Mouse (Mus musculus) midbrain, embryonic 14.5 days (tissue): ENCODE measurements around the gene Vamp8. TPM values are rescaled to one million over a fixed set of nuclear protein-coding genes. Genes with fewer than 3 reads are reported as not detected.

Experiments used
- ATAC-seq: fragments of 200-750 bp; cut with Nextera tagmentation; 2 replicates; pipeline ENCODE4 v1.8.0; 2017; ENCODE audit warnings: moderate number of reproducible peaks, moderate library complexity; ENCODE audit not compliant: low FRiP score, low TSS enrichment
- DNase-seq: peaks from one replicate; pipeline ENCODE4 v3.0.0-alpha.2; 2015
- H3K27ac ChIP-seq: fragments of 300-500 bp; sonication (generic); replicated peaks from 2 replicates; pipeline ENCODE4 v1.5.1; 2014; ENCODE audit warnings: mild to moderate bottlenecking, low read depth, low read length, moderate library complexity
- H3K27me3 ChIP-seq: fragments of 300-500 bp; sonication (generic); 2 replicates; pipeline ENCODE4 v1.6.1; 2014; ENCODE audit warnings: low read length, control low read depth, mixed read lengths; ENCODE audit not compliant: control insufficient read depth, insufficient read depth
- H3K36me3 ChIP-seq: fragments of 300-500 bp; sonication (generic); 2 replicates; pipeline ENCODE4 v1.6.1; 2014; ENCODE audit warnings: low read length, control low read depth; ENCODE audit not compliant: control insufficient read depth, insufficient read depth
- H3K4me1 ChIP-seq: fragments of 300-500 bp; sonication (generic); 2 replicates; pipeline ENCODE4 v1.6.1; 2014; ENCODE audit warnings: mild to moderate bottlenecking, antibody characterized with exemption, low read length, control low read depth; ENCODE audit not compliant: control insufficient read depth, insufficient read depth
- H3K4me2 ChIP-seq: fragments of 300-500 bp; sonication (generic); 2 replicates; pipeline ENCODE4 v1.6.1; 2014; ENCODE audit warnings: mild to moderate bottlenecking, low read length, moderate library complexity
- H3K4me3 ChIP-seq: fragments of 300-500 bp; sonication (generic); replicated peaks from 2 replicates; pipeline ENCODE4 v1.5.1; 2014; ENCODE audit warnings: low read depth, low read length
- H3K9ac ChIP-seq: fragments of 300-500 bp; sonication (generic); replicated peaks from 2 replicates; pipeline ENCODE4 v1.6.1; 2014; ENCODE audit warnings: mild to moderate bottlenecking, low read length, moderate library complexity
- H3K9me3 ChIP-seq: fragments of 300-500 bp; sonication (generic); 2 replicates; pipeline ENCODE4 v1.6.1; 2016; ENCODE audit warnings: low read length, control low read depth, mixed read lengths; ENCODE audit not compliant: control insufficient read depth
- WGBS: fragments of 180-500 bp; shearing (Covaris S2); extraction: QIAGEN DNeasy Blood & Tissue Kit; methylation state at CpG from one replicate; pipeline ENCODE4 v1.1.7; 2014; 5-methylcytosine and 5-hydroxymethylcytosine counted together
- polyA plus RNA-seq: library from polyadenylated mRNA; unstranded; fragments of >200 nt; fragmentation: Nextera tagmentation; extraction: Ambion mirVana; gene quantifications from 2 replicates; pipeline ENCODE4 v1.2.1, GENCODE M21; 2014

Vamp8 gene
- polyA plus RNA-seq, 1 experiment from 2014 or later = 16.9 TPM

DNA sequence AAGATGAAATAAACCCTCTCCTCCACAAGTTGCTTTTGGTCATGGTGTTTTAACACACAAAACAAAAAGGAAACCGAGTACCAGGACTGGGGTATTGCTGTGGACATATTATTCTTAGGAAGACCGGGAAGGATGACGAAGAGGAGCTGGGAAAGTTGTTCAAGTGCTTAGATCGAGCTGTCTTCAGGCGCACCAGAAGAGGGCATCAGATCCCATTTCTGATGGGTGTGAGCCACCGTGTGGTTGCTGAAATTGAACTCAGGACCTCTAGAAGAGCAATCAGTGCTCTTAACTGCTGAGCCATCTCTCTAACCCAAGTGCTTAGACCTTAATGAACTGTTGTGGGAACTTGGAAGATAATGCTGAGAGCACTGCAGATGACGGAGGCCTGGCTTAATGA, 26.5 kb downstream of the Vamp8 start:
- no peak for DNase-seq
- Histone ChIP-seq H3K36me3 (peaks cover 14% of the 10 kb centered on the region), H3K9ac (no peak overlapping the region), H3K27me3 (no peaks in the 10 kb centered on the region), H3K4me1 (0 out of 2 replicates have a peak, but pooled peaks cover 11% of the 10 kb centered on the region), H3K4me3 (no peak overlapping the region), H3K27ac (no peak overlapping the region), H3K4me2 (no peak overlapping the region), H3K9me3 (no peaks in the 10 kb centered on the region)
- no peak for ATAC-seq
- 41% methylated on average over 7 of the region's 7 CpGs for WGBS

DNA sequence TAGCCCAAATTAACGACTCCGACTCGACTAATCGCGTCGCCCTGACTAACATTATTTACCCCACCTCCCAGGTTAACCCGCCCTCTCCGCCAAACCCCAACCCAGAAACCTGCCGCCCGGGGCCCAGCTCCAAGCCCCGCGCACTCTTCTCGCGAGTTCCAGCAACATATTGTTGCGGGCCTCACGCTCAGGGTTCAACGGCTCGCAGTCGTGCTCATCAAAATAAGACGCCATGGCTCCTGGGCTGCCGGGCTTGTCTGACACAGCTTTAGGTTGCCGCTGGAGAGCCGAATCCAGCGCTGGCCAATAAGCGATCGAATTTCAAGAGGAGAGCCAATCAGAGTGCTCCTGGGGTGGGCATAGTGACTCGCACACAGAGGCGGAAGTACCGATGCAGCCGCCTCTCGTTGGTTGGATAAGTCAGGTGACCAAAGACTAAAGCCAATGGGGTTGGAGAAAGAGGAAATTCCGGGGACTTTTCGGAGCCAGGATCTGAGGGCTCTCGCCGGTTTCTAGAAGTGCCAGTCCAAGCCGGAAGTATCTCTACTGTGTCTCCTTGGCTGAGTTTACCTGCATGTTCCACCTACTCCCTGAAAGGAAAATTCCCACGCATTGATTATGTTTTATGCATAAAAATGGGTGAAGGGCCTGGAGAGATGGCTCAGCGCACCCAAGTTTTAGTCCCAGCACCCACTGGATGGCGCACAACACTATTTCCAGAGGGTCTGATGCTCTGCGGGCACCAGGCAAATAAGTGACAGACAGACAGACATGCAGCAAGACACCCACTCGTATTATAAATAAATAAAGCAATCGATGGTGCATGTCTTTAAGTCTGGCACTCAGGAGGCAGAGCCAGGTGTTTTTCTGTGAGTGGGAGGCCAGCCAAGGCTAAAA, 28.1 kb downstream of the Vamp8 start:
- DNase-seq (peak; percentile 97), ATAC-seq (peak; percentile 99)
- H3K27me3 ChIP-seq = no peaks in the 10 kb centered on the region
- H3K9me3 ChIP-seq = no peaks in the 10 kb centered on the region
- under 1% methylated on average over 42 of the region's 42 CpGs for WGBS
- H3K4me2 ChIP-seq = peak overlapping the region; percentile 88
- H3K4me1 ChIP-seq = 0 out of 2 replicates have a peak, but pooled peaks cover 11% of the 10 kb centered on the region
- peaks cover 22% of the 10 kb centered on the region for H3K36me3 ChIP-seq
- H3K4me3 ChIP-seq = peak overlapping the region; percentile 72
- peak overlapping the region; percentile 78 for H3K27ac ChIP-seq
- H3K9ac ChIP-seq = peak overlapping the region; percentile 63

DNA sequence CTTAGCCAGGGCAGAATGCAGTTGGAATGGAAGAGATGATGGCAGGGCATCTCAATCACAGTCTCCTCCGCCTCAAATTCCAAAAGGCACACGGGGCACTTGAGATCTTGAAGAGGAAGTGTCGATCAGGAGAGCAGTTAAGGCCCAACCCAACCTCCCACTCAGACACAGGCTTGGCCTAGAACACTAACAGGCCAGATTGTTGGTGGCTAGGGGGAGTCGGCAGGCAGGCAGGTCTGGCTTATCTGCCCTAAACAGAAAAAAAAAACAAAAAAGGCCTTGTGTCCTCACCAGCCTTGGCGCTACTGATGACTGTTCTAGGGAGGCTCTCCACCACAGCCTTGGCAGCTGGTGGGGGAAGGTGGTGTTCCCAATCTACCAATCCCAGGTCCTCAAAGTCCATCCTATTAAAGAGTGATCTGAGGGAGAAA, 29.4 kb downstream of the Vamp8 start:
- no peak for DNase-seq
- Histone ChIP-seq H3K4me1 (peaks cover 13% of the 10 kb centered on the region; the same call in 1 of the 2 replicates), H3K27ac (no peak overlapping the region), H3K9ac (no peak overlapping the region), H3K36me3 (peaks cover 22% of the 10 kb centered on the region), H3K4me2 (peak overlapping the region; percentile 88), H3K9me3 (no peaks in the 10 kb centered on the region), H3K4me3 (0 out of 2 replicates have a peak overlapping the region, but pooled peaks have one; percentile 72), H3K27me3 (no peaks in the 10 kb centered on the region)
- no peak for ATAC-seq
- 85% methylated on average over 5 of the region's 5 CpGs for WGBS

DNA sequence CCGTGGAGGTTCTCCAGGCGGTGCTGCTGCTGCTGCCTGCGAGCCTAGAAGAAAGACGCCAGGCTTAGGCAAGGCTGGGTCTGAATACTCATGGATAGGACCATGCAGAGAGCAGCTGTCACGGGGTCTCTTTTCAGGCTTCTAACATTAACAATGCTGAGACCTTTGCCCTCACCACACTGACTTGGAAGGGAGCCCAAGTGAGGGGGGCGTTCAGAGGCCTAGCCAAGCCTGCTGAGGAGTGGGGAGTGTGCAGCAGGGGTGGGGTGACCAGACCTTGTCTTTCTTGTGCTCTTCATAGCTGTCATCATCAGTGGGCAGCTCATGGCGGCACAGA, 29.9 kb downstream of the Vamp8 start:
- DNase-seq (no peak), ATAC-seq (no peak)
- Histone ChIP-seq H3K9ac (no peak overlapping the region), H3K4me1 (peaks cover 16% of the 10 kb centered on the region; the same call in 1 of the 2 replicates), H3K4me2 (no peak overlapping the region; the same call in 1 of the 2 replicates), H3K36me3 (peaks cover 22% of the 10 kb centered on the region), H3K9me3 (no peaks in the 10 kb centered on the region), H3K4me3 (no peak overlapping the region), H3K27ac (no peak overlapping the region), H3K27me3 (no peaks in the 10 kb centered on the region)
- WGBS = 70% methylated on average over 7 of the region's 7 CpGs

DNA sequence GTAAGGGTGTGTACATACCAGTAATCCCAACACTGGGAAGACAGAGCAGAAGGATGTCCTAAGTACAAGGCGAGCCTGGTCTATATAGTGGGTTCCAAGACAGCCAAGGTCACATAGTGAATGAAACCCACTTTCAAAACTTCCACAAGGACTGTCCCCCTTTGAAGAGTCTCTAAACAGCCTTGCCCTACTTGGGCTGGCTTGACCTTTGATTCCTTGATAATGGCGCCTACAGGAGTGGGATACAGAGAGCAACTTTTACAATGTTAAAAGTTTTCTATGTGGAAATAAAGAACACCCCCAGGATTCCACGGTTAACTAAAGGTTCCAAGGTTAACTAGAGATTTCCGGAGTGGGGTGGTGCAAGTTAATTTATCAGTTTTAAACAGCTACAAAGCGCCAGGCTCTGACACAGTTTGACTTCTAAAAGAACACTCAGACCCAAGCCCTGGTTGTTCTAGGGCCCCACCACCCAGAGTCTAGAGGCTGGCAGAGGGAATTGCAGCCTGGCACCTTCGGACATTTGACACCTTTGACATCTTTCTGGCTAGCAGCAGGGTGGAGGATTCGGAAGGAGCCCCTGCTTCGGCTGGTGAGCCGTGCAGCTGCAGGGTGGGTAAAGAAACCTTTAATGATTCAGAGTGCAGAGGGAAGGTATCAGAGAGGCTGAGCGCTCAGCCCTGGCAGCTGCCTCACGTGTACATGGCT, 30.5 kb downstream of the Vamp8 start:
- Histone ChIP-seq H3K9ac (no peak overlapping the region), H3K27ac (no peak overlapping the region), H3K36me3 (peaks cover 22% of the 10 kb centered on the region), H3K4me3 (no peak overlapping the region), H3K27me3 (no peaks in the 10 kb centered on the region), H3K9me3 (no peaks in the 10 kb centered on the region), H3K4me1 (peaks cover 16% of the 10 kb centered on the region; the same call in 1 of the 2 replicates), H3K4me2 (no peak overlapping the region)
- no peak for ATAC-seq
- no peak for DNase-seq
- 88% methylated on average over 11 of the region's 11 CpGs for whole genome bisulfite sequencing

DNA sequence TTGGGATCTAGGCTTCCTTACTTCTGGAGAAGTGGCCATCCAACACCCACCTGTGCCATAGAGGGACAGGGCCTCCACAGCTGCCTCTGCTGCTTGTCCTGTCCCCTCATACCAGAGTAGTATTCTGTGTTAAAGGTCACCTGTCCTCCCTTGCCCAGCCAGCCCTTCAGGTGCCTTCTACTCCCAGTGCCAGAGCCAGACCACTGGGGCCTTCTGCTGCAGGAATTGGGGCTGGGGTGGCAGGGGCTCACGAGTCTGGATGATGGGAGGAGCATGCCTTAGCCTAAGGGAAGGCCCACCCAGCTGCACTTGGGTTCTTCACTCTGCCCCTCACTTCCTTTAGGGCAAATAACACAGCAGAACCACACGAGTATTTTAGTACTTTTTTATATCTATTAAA, 31.2 kb downstream of the Vamp8 start:
- ATAC-seq (no peak), DNase-seq (no peak)
- H3K27ac ChIP-seq = no peak overlapping the region
- H3K4me2 ChIP-seq = no peak overlapping the region
- 89% methylated on average over 2 of the region's 2 CpGs for WGBS
- no peaks in the 10 kb centered on the region for H3K27me3 ChIP-seq
- H3K9ac ChIP-seq = no peak overlapping the region
- H3K4me3 ChIP-seq = no peak overlapping the region
- H3K36me3 ChIP-seq = peaks cover 22% of the 10 kb centered on the region
- no peaks in the 10 kb centered on the region for H3K9me3 ChIP-seq
- peaks cover 22% of the 10 kb centered on the region; the same call in 1 of the 2 replicates for H3K4me1 ChIP-seq

DNA sequence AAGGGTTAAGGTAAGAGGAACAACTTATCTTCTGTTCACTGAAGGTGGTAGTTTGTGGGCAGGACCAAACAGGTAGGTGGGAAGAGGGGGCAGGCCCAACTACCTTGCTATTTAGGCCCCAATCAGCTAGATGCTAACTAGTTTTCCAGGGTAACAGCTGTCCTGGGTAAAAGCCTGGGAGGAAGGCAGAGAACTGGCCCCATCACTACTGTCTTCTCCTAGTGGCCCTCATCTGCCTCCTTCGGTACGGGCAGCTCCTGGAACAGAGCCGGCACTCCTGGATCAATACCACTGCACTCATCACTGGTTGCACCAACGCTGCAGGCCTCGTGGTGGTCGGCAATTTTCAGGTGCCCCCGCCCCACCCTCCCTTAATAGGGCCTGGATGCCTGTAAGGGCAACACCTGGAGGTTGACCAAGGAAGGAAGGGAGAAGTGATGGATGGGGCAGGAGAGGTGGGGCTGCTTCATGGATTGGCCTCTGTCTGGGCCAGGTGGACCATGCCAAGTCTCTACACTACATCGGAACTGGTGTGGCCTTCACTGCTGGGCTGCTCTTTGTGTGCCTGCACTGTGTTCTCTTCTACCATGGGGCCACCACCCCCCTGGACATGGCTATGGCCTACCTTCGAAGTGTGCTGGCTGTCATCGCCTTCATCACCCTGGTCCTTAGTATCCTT, 32.3 kb downstream of the Vamp8 start:
- Histone ChIP-seq H3K4me2 (no peak overlapping the region), H3K27me3 (no peaks in the 10 kb centered on the region), H3K9me3 (no peaks in the 10 kb centered on the region), H3K4me1 (peaks cover 22% of the 10 kb centered on the region; the same call in 1 of the 2 replicates), H3K36me3 (peaks cover 22% of the 10 kb centered on the region), H3K4me3 (no peak overlapping the region), H3K27ac (no peak overlapping the region), H3K9ac (no peak overlapping the region)
- DNase-seq (no peak), ATAC-seq (no peak)
- 92% methylated on average over 10 of the region's 10 CpGs for WGBS

DNA sequence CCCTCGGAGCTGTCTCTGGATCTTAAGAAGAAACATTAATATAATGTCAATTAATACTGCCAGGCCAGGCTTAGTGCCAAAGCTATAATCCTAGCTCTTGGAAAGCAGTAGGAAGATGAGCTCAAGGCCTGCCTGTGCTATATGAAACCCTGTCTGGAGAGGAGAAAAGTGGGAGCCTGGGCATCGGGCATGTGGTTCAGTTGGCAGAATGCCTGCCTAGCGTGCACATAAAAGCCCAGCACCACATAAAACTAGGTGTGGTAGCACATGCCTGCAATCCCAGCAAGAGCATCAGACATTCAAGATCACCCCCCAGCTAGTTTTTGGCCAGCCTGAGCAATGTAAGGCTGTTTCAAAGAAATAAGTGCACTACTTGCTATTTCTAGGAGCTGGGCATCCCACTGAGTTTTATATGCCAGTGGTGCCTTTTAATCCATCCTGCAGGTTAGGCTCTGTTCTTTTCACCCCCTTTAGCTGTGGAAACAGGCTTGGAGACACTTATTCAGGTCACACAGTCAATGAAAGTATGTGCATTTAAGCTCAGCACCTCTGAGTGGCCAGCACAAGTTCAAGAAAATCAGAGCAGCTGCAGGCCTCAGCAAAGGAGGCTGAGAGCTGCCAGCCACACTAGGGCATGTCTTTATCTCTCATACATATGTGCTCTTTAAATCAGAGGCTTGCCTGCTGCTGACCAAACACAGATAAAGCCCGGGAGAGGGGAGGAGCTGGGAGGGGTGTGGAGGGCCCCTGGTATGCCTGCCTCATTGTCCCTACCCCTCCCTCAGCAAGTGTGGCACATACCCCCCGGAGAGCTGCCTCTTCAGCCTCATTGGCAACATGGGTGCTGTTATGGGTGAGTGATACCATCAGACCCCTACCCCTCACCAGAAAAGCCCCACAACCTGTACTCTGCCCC, 33.1 kb downstream of the Vamp8 start:
- DNase-seq = no peak
- Histone ChIP-seq H3K9ac (no peak overlapping the region), H3K9me3 (no peaks in the 10 kb centered on the region), H3K4me1 (peaks cover 22% of the 10 kb centered on the region; the same call in 1 of the 2 replicates), H3K36me3 (peaks cover 24% of the 10 kb centered on the region), H3K27me3 (no peaks in the 10 kb centered on the region), H3K27ac (no peak overlapping the region), H3K4me3 (no peak overlapping the region), H3K4me2 (no peak overlapping the region)
- WGBS = 83% methylated on average over 5 of the region's 5 CpGs
- ATAC-seq = no peak
